Mouse (Mus musculus): ENCODE results near the gene Haspin.

GRCm38 (mm10) chr11:73111414-73111813 lies 26.7 kb downstream of the Haspin start:
- TF ChIP-seq CTCF (IDR thresholded peaks at IDR 0.05 in 2 of 3, conservative IDR thresholded peaks at IDR 0.05 in 1 of 3; ENCODE audit: control insufficient read depth in 1 of 3, insufficient read depth in 1 of 3, low read depth in 2 of 3, low read length in 3 of 3, poor library complexity in 1 of 3, severe bottlenecking in 1 of 3) (no peak), MAZ (IDR thresholded peaks at IDR 0.05; ENCODE audit: low read depth, low read length) (no peak), EP300 (IDR thresholded peaks at IDR 0.05; ENCODE audit: low read depth in 1 of 2, low read length in 2 of 2) (no peak), POLR2A (IDR thresholded peaks at IDR 0.05; ENCODE audit: control insufficient read depth in 1 of 2, insufficient read depth in 1 of 2, low read depth in 1 of 2, low read length in 2 of 2, poor library complexity in 1 of 2) (no peak), HCFC1 (IDR thresholded peaks at IDR 0.05; ENCODE audit: low read depth, low read length) (no peak)
